Mouse (Mus musculus) embryo, embryonic 10 days (tissue): ENCODE measurements around the gene Acot6.

Source experiments
- DNase-seq: peaks from one replicate; pipeline ENCODE4 v3.0.0-alpha.2; 2015; ENCODE audit warnings: low spot score

Acot6 gene

GRCm38 (mm10) chr12:84152352-84153190 lies 52.1 kb downstream of the Acot6 start:
- no peak for DNase-seq

GRCm38 (mm10) chr12:84153414-84153813 lies 53.0 kb downstream of the Acot6 start:
- no peak for DNase-seq

- DNase-seq = no peak
These were observed 54.5 kb downstream of the Acot6 start for GRCm38 (mm10) chr12:84154786-84155522.

- no peak for DNase-seq
These were observed 55.0 kb downstream of the Acot6 start for GRCm38 (mm10) chr12:84155523-84155871.

DNA sequence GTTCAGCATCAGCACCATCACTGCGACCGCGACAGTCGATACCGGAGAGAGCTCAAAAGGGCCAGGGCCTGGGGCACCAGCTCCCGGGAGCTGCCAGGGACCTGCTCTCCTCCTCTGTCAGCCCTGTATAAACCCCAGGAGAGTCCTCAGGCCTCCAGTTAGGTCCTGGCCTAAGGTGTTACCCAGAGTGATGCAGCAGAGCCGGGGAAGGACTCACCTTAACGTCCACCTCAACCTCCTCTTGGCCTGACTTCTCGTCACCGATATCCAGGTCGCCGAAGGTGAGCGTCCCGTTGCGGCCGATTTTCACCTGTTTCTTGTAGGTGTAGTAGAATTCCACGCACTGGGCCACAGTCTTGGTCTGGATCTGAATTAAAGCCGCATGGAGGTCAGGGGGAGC lies 55.8 kb downstream of the Acot6 start:
- no peak for DNase-seq

GRCm38 (mm10) chr12:84158156-84158555 lies 57.7 kb downstream of the Acot6 start:
- DNase-seq = no peak

DNA sequence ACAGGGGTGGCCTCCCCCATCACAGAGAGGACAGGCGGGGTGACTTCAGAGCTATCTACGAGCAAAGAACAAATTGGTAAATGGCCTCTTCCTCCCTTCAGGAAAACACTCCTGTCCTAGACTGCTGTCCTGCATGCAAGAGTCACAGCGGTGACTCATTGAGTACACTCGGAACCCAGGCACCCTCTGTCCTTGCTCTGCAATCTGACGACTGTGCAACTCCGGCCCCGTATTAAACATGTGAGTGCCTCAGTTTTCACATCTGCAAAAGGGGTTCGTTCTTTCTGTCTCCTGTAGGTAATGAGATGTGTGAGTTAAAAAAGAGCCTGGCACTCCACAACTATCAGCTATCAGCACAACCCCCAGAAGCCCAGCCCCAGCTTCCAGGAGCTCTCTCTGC lies 60.0 kb downstream of the Acot6 start:
- no peak for DNase-seq
